Mouse (Mus musculus): ENCODE data around the gene Homer2.
A peak's percentile ranks its signal among the peaks of the same experiment; 100 is the strongest.

Homer2 gene

GRCm38 (mm10) chr7:81697954-81698353, 9.4 kb downstream of the Homer2 start:
- DNase-seq: no peak

GRCm38 (mm10) chr7:81695763-81696533, 11.4 kb downstream of the Homer2 start:
- no peak for DNase-seq

GRCm38 (mm10) chr7:81691067-81691466, 16.3 kb downstream of the Homer2 start:
- no peak for DNase-seq

- DNase-seq: no peak
Measured at GRCm38 (mm10) chr7:81689116-81689681, 18.1 kb downstream of the Homer2 start.

- DNase-seq: no peak
Measured at GRCm38 (mm10) chr7:81688378-81688777, 18.9 kb downstream of the Homer2 start.

- DNase-seq: no peak
Measured at GRCm38 (mm10) chr7:81687684-81688316, 19.5 kb downstream of the Homer2 start.

GRCm38 (mm10) chr7:81685375-81685774, 22.0 kb downstream of the Homer2 start:
- peak; percentile 74 for DNase-seq

GRCm38 (mm10) chr7:81683779-81684422, 23.4 kb downstream of the Homer2 start:
- DNase-seq: no peak

- no peak for DNase-seq
Measured at GRCm38 (mm10) chr7:81681386-81681785, 25.9 kb downstream of the Homer2 start.

- DNase-seq: no peak
Measured at GRCm38 (mm10) chr7:81673359-81674013, 33.8 kb downstream of the Homer2 start.

GRCm38 (mm10) chr7:81672735-81673291, 34.5 kb downstream of the Homer2 start:
- DNase-seq: no peak

- no peak for DNase-seq
Measured at GRCm38 (mm10) chr7:81667156-81667555, 40.2 kb downstream of the Homer2 start.

- no peak for DNase-seq
Measured at GRCm38 (mm10) chr7:81666585-81666984, 40.7 kb downstream of the Homer2 start.

- DNase-seq: no peak
Measured at GRCm38 (mm10) chr7:81663057-81663456, 44.3 kb downstream of the Homer2 start.

GRCm38 (mm10) chr7:81657631-81658347, 49.5 kb downstream of the Homer2 start:
- no peak for DNase-seq

GRCm38 (mm10) chr7:81657055-81657454, 50.3 kb downstream of the Homer2 start:
- no peak for DNase-seq

GRCm38 (mm10) chr7:81656635-81657034, 50.7 kb downstream of the Homer2 start:
- no peak for DNase-seq

GRCm38 (mm10) chr7:81654946-81655718, 52.2 kb downstream of the Homer2 start:
- peak; percentile 92 for DNase-seq

GRCm38 (mm10) chr7:81653988-81654387, 53.3 kb downstream of the Homer2 start:
- no peak for DNase-seq

- no peak for DNase-seq
Measured at GRCm38 (mm10) chr7:81652296-81652695, 55.0 kb downstream of the Homer2 start.

GRCm38 (mm10) chr7:81651284-81651683, 56.0 kb downstream of the Homer2 start:
- DNase-seq: no peak

All from cerebellum, adult 8-10 months (tissue).